Mouse (Mus musculus) bone marrow macrophage, adult 2 months (primary cell): ENCODE measurements around the gene Wdsub1.

Experiments
- CTCF ChIP-seq: IDR thresholded peaks from 2 replicates; pipeline ENCODE4 v1.5.1; 2012; ENCODE audit warnings: low read depth, mild to moderate bottlenecking, low read length, moderate library complexity
- POLR2A ChIP-seq: IDR thresholded peaks from 2 replicates; pipeline ENCODE4 v1.6.1; 2012; ENCODE audit warnings: mild to moderate bottlenecking, low read depth, low read length, borderline replicate concordance

DNA sequence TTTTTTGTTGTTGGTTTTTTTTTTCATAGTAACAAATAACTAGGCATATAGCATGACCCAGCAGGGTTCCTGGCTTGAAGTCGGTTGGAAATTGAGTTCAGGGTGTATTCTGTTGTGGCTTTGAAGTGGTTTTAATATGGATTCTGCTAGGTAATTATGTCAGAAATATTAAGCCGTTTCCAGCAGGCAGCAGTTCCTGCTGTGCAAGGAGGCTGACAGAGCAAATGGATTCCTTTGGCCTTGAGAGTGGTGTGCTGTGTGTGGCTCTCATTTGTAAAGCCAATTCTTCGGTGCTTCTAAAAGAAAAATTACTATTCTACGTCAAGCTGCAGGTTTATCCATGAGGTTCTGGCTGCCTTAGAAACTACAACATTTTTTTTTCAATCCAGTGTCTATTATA is 42.2 kb downstream of the Wdsub1 start:
- TF ChIP-seq POLR2A (no peak), CTCF (no peak)
